Mouse (Mus musculus) liver, adult 2 months (tissue): ENCODE results near the gene Ccdc65.

Experiments
- CTCF ChIP-seq: fragments of 200-500 bp; IDR thresholded peaks from 2 replicates; pipeline ENCODE4 v1.5.1; 2011; ENCODE audit warnings: low read depth, low read length, control low read depth
- POLR2A ChIP-seq: fragments of 200-500 bp; IDR thresholded peaks from 2 replicates; pipeline ENCODE4 v1.6.1; 2011; ENCODE audit warnings: low read length, control low read depth; ENCODE audit not compliant: insufficient read depth; ENCODE audit errors: extremely low read depth

DNA sequence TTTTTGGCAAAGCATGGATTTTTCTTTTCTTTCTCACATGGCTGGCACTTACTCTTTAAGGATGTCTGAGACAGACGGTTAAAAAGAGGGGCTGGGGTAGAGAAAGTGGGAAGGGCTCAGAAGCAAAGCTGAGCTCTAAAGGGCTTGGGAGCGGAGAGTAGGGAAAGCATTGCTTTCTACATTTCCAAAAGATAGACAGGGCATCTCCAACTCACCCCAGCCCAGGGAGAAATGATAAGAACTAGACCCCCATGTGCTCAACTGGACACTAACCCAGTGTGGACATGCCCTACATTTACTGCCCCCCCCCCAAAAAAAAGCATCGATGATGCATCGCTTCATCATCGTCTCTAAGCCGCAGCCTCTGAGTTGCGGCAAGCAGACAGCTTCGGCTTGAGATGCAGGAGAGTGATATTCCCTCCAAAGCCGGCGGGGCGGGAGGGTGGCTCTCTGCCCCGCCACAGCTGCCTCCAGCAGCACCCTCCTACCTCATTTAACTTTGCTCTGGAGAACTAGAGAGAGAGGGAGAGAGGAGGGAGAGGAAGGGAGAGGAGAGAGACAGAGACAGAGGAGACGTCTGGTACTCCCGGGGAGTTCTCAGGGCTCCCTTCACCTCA, 32.3 kb upstream of the Ccdc65 start:
- no peak for TF ChIP-seq CTCF
- TF ChIP-seq POLR2A = no peak
